Mouse (Mus musculus): Measurements from ENCODE around the gene Sgcd.

DNA sequence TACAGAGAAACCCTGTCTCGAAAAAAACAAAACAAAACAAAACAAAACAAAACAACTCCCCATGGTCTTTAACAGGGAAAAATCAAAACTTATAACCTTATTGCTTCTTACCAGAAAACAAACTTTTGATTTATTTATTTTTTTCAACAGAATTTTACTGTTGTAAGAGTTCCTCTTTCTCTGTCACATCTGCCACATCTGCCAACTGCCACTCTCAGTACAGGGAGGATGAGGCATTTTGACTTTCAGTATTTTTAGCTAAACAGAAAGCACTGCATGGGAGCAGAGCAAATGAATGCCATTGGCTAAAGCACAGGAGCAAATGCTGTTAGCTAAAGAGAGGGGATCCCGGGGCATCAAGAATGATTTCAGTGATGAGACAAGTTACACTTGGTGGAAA lies 528.6 kb downstream of the Sgcd start:
- TF ChIP-seq POLR2A (IDR thresholded peaks at IDR 0.05; ENCODE audit: low read depth, low read length) (no peak), CTCF (IDR thresholded peaks at IDR 0.05; ENCODE audit: extremely low read depth, insufficient read length, insufficient replicate concordance, low read depth, low read length) (no peak)

Data from small intestine, adult 2 months (tissue).